Mouse (Mus musculus): ENCODE results near the gene Gm11060. TPM values are rescaled to one million over a fixed set of nuclear protein-coding genes. Genes with fewer than 3 reads are reported as not detected.

The Gm11060 gene
- polyA plus RNA-seq, 2 experiments = not detected

DNA sequence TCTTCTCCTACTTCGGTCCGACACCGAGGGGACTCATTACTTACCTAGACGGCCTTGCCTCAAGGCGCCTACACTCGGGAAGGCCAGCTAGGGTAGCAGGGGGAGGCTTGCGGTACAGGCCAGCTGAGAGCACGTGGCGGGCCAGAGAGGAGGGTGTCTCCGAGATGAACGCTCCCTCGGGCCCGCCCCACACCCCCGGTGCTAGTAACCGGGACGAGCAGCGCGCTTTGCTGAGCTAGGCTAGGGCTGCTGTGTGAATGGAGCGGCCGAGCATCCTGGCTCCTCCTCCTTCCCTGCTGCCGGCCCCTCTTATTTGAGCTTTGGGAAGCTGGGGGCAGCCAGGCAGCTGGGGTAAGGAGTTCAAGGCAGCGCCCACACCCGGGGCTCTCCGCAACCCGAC lies 34.5 kb downstream of the Gm11060 start, which contains the start of gene Wt1:
Gene Wt1 (plus strand): TSS at position 251 of the 400 bp plus-strand sequence.
- Histone ChIP-seq H3K4me3 (ENCODE audit: insufficient read depth in 1 of 2, low read depth in 2 of 2, low read length in 2 of 2) (peak within 1 kb of the TSS; percentile 32 to 37), H3K27ac (no peak within 1 kb of the TSS)

GRCm38 (mm10) chr2:105126691-105127530 lies 35.1 kb downstream of the Gm11060 start:
- no peak for TF ChIP-seq EP300 (IDR thresholded peaks at IDR 0.05; ENCODE audit: low read depth)
- ATAC-seq (ENCODE audit: insufficient read depth) (no peak), DNase-seq (ENCODE audit: low read depth in 3 of 3, low spot score in 3 of 3) (no peak)
- Histone ChIP-seq H3K4me2 (ENCODE audit: low read depth) (peak overlapping the region; percentile 21), H3K27me3 (ENCODE audit: control insufficient read depth, insufficient read depth, low read length) (peaks cover 98% of the 10 kb centered on the region), H3K36me3 (replicated peaks; ENCODE audit: control insufficient read depth, insufficient read depth, low read depth) (no peaks in the 10 kb centered on the region), H3K9me3 (ENCODE audit: control insufficient read depth, low read length) (no peaks in the 10 kb centered on the region), H3K27ac (no peak overlapping the region), H3K4me3 (ENCODE audit: insufficient read depth in 1 of 2, low read depth in 2 of 2, low read length in 2 of 2) (peak overlapping the region; percentile 32 to 37), H3K9ac (replicated peaks) (no peak overlapping the region), H3K4me1 (replicated peaks; ENCODE audit: control insufficient read depth in 2 of 2, insufficient read depth in 2 of 2, low read length in 1 of 2) (no peaks in the 10 kb centered on the region)
- 2% methylated on average over 85 of the region's 92 CpGs for WGBS (ENCODE audit: insufficient replicate concordance)

More for the DNA sequence above, 34.5 kb downstream of the Gm11060 start, which contains the start of gene Wt1:
- H3K9me3 ChIP-seq (ENCODE audit: control insufficient read depth, low read length) = no peaks in the 10 kb centered on the region
- WGBS (ENCODE audit: insufficient replicate concordance) = 1% methylated on average over 21 of the region's 25 CpGs
- ATAC-seq (ENCODE audit: insufficient read depth) (no peak), DNase-seq (ENCODE audit: low read depth in 3 of 3, low spot score in 3 of 3) (no peak)
- H3K4me1 ChIP-seq (replicated peaks; ENCODE audit: control insufficient read depth in 2 of 2, insufficient read depth in 2 of 2, low read length in 1 of 2) = no peaks in the 10 kb centered on the region
- H3K36me3 ChIP-seq (replicated peaks; ENCODE audit: control insufficient read depth, insufficient read depth, low read depth) = no peaks in the 10 kb centered on the region
- no peak for TF ChIP-seq CTCF (IDR thresholded peaks at IDR 0.05; ENCODE audit: low read depth)
- TF ChIP-seq EP300 (IDR thresholded peaks at IDR 0.05; ENCODE audit: low read depth) = no peak
- no peak within 1 kb of the TSS for H3K9ac ChIP-seq (replicated peaks)
- H3K4me2 ChIP-seq (ENCODE audit: low read depth) = peak within 1 kb of the TSS; percentile 21
- H3K27me3 ChIP-seq (ENCODE audit: control insufficient read depth, insufficient read depth, low read length) = peaks cover 96% of the 10 kb centered on the region

DNA sequence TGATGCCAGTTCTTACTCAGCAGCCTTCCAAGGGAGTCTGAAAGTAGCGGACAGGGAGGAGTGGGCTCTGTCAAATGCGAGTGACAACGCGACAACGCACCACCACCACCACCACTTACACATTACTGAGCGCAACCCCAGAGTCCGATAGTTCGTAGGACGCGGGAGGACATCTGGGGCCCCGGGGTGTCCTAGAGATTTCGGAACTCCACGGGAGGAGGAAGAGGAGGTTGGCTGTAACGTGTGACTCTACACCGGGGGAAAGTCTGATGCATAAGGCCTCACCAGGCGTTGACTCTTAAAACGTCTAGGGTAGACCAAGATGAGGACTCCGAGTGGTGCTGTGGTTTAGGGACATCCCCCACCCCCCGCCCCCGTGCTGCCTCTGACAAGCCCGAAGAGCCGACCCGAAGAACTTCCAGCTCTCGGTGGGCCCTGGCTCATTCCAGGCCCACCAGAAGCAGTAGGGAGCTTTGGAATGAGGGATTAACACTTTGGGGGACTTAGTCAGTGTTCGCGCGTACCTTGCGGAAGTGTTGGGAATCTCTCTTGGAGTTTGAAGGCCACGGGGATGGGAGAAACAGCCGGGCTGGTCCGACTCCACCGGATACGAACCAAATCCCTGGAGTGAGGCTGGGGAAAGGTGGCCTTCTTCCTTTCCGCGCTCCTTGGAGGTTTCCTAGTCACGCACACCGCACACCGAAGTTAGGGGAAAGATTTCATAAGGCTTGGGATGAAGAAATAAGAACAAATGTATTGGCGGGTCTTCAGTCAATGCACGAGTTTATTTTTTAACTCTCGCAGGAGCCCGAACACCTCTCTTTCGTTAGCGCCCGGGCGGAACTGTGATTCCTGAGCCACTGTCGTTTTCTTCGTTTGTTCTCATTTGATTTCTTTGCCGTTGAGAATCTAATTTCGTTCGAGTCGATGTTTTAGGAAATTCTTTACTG lies 36.0 kb downstream of the Gm11060 start:
- WGBS (ENCODE audit: insufficient replicate concordance) = 1% methylated on average over 52 of the region's 52 CpGs
- Histone ChIP-seq H3K9ac (replicated peaks) (no peak overlapping the region), H3K27me3 (ENCODE audit: control insufficient read depth, insufficient read depth, low read length) (peaks cover 99% of the 10 kb centered on the region), H3K36me3 (replicated peaks; ENCODE audit: control insufficient read depth, insufficient read depth, low read depth) (no peaks in the 10 kb centered on the region), H3K4me3 (ENCODE audit: insufficient read depth in 1 of 2, low read depth in 2 of 2, low read length in 2 of 2) (peak overlapping the region; percentile 32 to 37; a peak in 3 of 4 replicates), H3K4me2 (ENCODE audit: low read depth) (no peak overlapping the region; the same call in 1 of the 2 replicates), H3K27ac (no peak overlapping the region), H3K9me3 (ENCODE audit: control insufficient read depth, low read length) (no peaks in the 10 kb centered on the region), H3K4me1 (replicated peaks; ENCODE audit: control insufficient read depth in 2 of 2, insufficient read depth in 2 of 2, low read length in 1 of 2) (no peaks in the 10 kb centered on the region)
- TF ChIP-seq CTCF (IDR thresholded peaks at IDR 0.05; ENCODE audit: low read depth) (no peak), EP300 (IDR thresholded peaks at IDR 0.05; ENCODE audit: low read depth) (no peak)
- ATAC-seq (ENCODE audit: insufficient read depth) = no peak
- no peak for DNase-seq (ENCODE audit: low read depth in 3 of 3, low spot score in 3 of 3)

GRCm38 (mm10) chr2:105128564-105128963 lies 36.7 kb downstream of the Gm11060 start:
- 5% methylated on average over 12 of the region's 12 CpGs for WGBS (ENCODE audit: insufficient replicate concordance)
- Histone ChIP-seq H3K27me3 (ENCODE audit: control insufficient read depth, insufficient read depth, low read length) (peaks cover 99% of the 10 kb centered on the region), H3K27ac (no peak overlapping the region), H3K4me2 (ENCODE audit: low read depth) (no peak overlapping the region; the same call in 1 of the 2 replicates), H3K4me1 (replicated peaks; ENCODE audit: control insufficient read depth in 2 of 2, insufficient read depth in 2 of 2, low read length in 1 of 2) (no peaks in the 10 kb centered on the region), H3K9me3 (ENCODE audit: control insufficient read depth, low read length) (no peaks in the 10 kb centered on the region), H3K4me3 (ENCODE audit: insufficient read depth in 1 of 2, low read depth in 2 of 2, low read length in 2 of 2) (peak overlapping the region; percentile 4 to 37; a peak in 2 of 4 replicates), H3K9ac (replicated peaks) (no peak overlapping the region), H3K36me3 (replicated peaks; ENCODE audit: control insufficient read depth, insufficient read depth, low read depth) (no peaks in the 10 kb centered on the region)
- no peak for TF ChIP-seq CTCF (IDR thresholded peaks at IDR 0.05; ENCODE audit: low read depth)
- no peak for TF ChIP-seq EP300 (IDR thresholded peaks at IDR 0.05; ENCODE audit: low read depth)
- DNase-seq (ENCODE audit: low read depth in 3 of 3, low spot score in 3 of 3) (no peak), ATAC-seq (ENCODE audit: insufficient read depth) (no peak)

All from liver, embryonic 14.5 days (tissue).